Mouse (Mus musculus) CD8-positive naive resting alpha-beta T cell, adult 2 months (primary cell): ENCODE measurements around the gene Csf2rb.
"Not testable (repeated sequence)": the region's sequence is repeated elsewhere in the genome, so short reads cannot be mapped to it uniquely, and the experiment has no call there.

Source experiments
- DNase-seq, 2 experiments: peaks; one replicate each; pipeline ENCODE4 v3.0.0; 2022; ENCODE audit warnings: low read depth in 2 of 2, low spot score in 2 of 2

Gene Csf2rb

DNA sequence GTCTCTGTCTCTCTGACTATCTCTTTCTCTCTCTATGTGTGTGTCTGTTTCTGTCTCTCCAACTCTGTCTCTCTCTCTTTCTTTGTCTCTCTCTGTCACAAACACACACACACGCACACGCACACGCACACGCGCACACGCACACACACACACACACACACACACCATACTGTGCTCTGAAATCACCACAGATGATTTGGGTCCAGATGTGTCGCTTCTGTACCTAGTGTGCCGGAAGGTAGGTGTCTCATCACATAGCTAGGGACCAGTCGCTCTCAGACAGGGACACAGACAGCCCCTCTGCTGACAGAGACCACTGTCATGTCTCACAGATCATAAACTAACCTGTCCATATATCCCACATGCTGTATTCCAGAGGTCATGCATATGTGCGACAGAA lies 1.2 kb downstream of the Csf2rb start:
- DNase-seq = no peak

DNA sequence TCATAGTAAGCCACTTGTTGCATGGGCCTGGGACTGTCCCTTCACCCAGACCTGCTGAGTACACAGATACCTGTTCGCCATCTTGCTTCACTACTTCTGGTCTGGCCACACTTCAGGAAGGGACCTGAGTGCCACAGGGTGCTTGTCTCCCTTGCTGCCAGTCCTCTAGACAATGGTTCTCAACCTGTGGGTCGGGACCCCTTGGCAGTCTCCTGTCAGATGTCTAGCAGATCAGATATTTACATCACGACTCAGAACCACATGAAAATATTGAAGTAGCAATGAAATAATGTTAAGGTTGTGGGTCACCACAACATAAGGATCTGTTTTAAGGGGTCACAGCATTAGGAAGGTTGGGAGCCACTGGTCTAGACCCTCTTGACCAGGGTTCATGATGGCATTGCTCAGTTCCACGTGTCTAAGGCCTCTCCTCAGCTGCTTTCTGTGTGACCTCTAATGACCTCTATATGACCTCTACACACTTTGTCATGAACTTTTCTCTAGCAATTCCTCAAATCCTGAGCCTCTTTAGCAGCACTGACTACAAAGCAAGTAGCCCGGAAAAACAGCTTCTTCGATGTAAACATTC lies 2.3 kb downstream of the Csf2rb start:
- not testable (repeated sequence) for DNase-seq

- DNase-seq = no peak
Measured at GRCm38 (mm10) chr15:78328520-78329097, 3.1 kb downstream of the Csf2rb start.

GRCm38 (mm10) chr15:78329972-78330371 lies 4.4 kb downstream of the Csf2rb start:
- not testable (repeated sequence) for DNase-seq

- DNase-seq = no peak
Measured at GRCm38 (mm10) chr15:78330706-78331105, 5.2 kb downstream of the Csf2rb start.

DNA sequence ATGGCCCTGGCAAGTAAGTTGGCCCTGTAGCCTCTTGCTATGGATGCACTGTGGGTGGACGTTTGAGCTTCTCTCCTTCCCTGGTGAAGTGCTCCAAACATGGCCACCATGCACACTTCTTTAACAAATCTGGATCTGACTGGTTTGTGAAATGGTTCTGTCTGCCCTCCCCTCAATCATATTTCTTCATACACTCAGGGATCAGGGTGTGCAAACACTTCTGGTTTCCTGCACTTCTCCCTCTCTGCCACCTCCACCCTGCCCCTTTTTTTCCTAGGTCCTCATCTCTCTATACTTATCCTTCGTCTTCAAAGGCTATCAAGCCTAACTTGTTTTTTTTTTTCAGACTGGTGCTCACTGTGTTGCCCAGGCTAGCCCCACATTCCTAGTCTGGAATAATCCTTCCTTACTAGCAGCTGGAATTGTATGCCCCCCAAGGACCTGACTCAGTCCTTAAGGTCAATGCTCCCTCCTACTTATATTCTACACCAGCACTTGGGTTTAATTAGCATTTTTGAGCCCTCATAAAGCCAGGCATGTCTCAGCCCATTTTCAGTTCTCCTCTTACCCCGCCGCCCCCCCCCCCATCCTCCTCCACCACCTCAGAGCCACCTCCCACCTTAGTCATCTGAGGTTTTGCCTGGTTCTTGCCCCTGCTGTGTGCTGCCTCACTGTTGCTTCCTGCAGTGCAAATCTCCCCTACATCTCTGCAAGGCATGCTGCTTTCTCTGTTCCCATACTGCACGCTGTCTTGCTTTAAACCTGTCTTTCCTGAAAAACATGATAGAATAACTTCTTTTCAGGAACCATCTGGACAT lies 6.2 kb downstream of the Csf2rb start:
- no peak for DNase-seq

- no peak for DNase-seq
Measured at GRCm38 (mm10) chr15:78332981-78333380, 7.4 kb downstream of the Csf2rb start.

DNA sequence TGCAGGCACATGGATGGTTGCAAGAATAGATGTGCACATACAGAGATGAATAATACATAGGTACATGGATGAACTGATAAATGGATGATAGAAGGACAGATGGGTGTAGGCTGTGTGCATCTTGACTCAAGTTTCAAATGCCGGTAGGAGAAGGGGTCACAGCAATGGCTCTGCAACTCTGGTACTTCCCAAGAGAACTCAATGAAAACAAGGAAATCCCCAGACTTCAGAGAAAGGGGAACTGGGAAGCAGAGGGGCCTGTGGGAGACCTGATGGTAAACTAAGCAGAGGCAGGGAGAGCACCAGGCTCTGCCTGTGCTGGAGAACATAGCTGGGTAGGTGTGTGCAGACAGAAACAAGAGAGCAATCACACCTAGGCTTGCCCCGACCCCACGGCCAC lies 8.8 kb downstream of the Csf2rb start:
- DNase-seq = no peak

- not testable (repeated sequence) for DNase-seq
Measured at GRCm38 (mm10) chr15:78339627-78340423, 14.3 kb downstream of the Csf2rb start.

- not testable (repeated sequence) for DNase-seq
Measured at GRCm38 (mm10) chr15:78340919-78341318, 15.4 kb downstream of the Csf2rb start.

GRCm38 (mm10) chr15:78343683-78344082 lies 18.1 kb downstream of the Csf2rb start:
- no peak for DNase-seq

DNA sequence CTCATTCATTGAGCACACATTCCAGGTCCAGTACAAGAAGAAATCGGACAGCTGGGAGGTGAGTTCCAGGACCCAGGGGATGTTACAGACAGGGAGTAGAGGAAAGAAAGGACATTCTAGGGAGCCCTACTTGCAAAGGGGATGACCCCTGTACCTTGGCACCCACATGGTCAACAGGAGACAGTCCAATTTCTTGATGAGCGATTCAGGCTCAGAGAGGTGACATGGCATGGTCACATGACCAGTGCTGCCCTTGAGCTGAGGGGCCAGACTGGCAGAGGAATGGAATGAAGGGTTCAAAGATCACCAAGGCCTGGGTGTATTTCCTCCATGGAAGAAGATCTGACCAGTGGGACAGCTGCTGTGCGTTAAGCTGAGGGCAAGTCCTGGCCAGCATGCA lies 19.0 kb downstream of the Csf2rb start:
- DNase-seq = no peak

DNA sequence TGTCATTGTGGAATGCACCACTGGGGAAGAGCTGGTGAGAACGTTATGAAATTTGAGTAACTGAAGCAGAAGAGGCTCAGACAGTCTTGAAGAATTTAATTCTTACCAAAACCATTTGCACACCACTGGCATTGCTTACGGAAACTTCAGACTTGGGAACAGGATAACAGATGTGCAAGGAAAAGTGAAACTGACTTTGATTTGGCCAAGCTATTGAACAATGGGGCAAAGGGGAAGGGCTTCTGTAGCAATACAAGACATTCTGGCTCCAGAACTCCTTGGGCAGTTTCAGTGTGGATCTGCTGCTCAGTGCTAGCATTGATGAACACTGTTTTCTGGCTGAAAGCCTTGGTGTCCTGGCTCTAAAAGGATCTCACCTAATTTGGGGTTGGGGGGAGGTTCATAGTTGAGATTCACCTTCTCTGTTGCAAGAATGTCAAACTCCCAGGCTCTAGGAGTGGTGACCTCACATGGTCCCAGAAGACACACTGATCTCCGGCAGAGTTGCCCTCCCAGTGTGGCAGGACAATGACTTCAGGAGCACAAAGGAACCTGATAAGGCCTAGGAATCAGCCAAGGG lies 26.1 kb downstream of the Csf2rb start:
- DNase-seq = no peak

DNA sequence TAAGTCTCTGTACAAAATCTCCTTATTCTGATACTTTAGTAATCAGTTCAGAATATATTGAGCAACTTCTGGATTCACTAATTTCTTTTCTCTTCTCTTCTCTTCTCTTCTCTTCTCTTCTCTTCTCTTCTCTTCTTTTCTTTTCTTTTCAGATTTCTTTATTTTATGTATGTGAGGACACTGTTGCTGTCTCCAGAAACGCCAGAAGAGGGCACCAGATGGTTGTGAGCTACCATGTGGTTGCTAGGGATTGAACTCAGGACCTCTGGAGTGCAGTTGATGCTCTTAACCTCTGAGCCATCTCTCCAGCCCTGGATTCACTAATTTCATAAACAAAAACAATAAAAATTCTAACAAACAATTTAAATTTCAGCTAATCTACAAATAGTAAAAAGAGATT lies 29.4 kb downstream of the Csf2rb start:
- peak; percentile 8 to 27 for DNase-seq

DNA sequence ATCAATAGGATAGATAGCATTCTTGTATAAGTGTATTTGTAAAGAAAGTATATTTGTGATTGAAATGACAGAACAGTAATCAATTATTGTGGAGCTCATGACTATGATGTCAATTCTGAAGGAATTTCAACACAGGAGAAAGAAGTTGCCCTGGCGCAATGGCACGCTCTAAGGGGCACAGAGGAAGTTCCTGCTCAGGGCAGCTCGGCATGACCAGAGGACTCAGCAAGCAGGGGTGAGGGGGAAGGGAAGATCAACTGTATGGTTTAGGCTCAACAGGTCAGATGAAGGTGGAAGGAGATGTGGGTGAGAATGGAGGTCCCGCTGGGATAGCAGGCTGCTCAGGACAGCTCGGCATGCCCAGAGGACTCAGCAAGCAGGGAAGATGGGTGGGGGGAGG lies 30.0 kb downstream of the Csf2rb start:
- DNase-seq = no peak

GRCm38 (mm10) chr15:78365916-78366315 lies 40.4 kb downstream of the Csf2rb start:
- no peak for DNase-seq

DNA sequence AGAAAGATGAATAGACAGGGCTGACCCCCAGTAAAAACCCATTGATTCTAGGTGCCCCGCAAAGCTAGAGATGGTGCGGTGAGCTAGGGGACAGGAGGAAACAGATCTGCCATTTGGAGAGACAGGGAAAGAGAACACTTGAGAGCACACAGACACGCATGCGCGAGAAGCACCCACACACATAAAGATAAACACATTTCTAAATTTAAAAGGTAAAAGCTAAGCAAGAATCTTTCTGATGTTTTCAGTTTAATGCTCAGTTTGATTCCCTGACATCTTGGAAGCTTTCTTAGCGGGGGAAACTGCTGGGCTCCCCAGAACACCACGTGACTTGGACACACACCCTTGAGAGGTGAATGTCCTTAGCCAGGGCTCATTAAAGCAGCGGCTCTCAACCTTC lies 41.3 kb downstream of the Csf2rb start:
- no peak for DNase-seq

DNA sequence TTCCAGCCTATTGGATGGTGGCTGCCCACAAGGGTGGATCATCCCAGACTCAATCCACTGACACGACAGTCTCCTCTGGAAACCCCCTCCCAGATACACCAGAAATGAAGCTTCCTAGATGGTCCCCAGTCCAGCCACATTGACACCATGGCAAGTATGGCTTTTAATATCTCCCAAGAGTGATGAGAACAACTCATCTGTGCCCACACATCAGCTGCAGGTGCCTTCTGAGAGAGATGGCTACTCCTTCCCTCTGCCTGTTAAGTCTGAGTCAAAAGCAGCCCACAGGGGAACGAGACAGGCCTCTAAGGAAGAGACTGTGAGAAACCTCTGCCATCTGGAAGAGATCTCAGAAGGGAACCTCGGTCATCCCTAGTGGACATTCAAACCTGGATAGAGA lies 42.3 kb downstream of the Csf2rb start:
- no peak for DNase-seq

- peak; percentile 10 to 30 for DNase-seq
Measured at GRCm38 (mm10) chr15:78368926-78369346, 43.4 kb downstream of the Csf2rb start.

- no peak for DNase-seq
Measured at GRCm38 (mm10) chr15:78369641-78370040, 44.1 kb downstream of the Csf2rb start.

DNA sequence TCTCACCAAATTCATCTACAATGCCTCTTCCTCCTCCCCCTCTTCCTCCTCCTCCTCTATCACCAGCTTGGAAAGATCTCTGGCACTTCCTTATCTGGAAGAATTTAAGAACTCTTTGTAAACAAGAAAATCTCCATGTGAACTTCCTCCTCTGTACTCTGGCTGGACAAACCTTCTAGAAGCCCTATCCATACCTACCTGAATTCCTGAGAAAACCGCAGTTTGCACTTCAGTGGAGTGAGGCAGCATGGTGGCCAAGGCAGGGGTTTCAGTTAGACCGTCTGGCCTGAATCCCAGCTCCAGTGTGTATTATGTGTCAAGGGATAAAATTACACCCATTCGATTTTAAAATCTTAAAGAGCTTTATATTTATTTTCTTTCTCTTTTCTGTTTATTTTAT lies 47.2 kb downstream of the Csf2rb start:
- no peak for DNase-seq
